Mouse (Mus musculus): ENCODE data around the gene Dync2h1. TPM values are rescaled to one million over a fixed set of nuclear protein-coding genes. Genes with fewer than 3 reads are reported as not detected.

Dync2h1 gene
- polyA plus RNA-seq, 1 experiment = 0.35 TPM

DNA sequence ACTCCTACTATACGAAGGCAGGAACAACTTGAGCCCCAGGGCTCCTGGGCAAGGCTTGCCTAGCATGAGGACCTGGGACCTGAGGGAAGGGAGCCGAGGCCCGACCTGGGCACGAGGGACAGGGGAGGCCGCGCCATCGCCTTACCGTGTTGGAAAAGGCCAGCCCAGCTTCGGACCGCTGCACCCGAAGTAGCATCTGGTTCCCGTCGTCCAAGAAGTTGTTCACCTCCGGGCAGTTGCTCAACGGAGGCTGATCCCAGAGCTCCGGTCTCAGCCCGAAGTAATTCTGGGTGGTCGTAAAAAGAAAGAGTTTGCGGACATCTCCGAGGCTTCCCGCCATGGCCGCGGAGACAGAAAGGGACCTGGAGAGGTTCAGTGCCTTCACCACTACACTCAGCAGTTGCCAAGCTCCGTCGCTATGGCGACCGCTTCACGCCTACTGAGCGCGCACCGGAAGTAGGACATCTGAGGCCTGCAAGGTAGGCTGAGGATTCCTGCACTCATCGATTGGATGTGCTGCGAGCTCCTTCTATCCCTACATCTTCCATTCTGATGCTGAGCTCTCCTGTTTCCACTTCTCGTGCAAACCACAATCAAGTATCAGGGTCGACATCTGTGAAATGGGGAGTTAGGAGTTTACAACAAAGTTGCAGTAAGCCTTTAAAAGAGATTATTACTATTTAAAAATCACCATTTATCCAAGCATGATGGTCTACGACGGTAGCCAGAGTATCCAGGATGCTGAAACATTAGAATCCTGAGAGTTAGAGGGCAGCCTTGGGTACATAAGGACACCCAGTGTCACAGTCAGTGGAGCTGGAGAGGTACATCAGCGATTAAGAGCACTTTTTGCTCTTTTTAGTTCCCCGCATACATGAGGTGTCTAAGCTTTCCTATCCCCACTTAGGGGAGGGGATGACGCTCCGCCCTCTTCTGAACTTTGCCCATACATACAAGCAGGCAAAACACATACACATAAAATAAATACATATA, 7.3 kb downstream of the Dync2h1 start:
- no peaks in the 10 kb centered on the region; the same call in 1 of the 2 replicates for H3K36me3 ChIP-seq (ENCODE audit: control insufficient read depth, insufficient read depth, low read length)
- TF ChIP-seq CTCF (IDR thresholded peaks at IDR 0.05; ENCODE audit: extremely low read depth, insufficient read depth, insufficient read length, insufficient replicate concordance) = no peak
- H3K27me3 ChIP-seq (ENCODE audit: control insufficient read depth, insufficient read depth, low read length) = no peaks in the 10 kb centered on the region
- H3K4me3 ChIP-seq (ENCODE audit: extremely low read depth, insufficient read depth, insufficient read length) = peak overlapping the region; percentile 55
- WGBS = 14% methylated on average over 41 of the region's 41 CpGs
- DNase-seq (ENCODE audit: low read depth in 1 of 2, low spot score in 2 of 2) = peak; percentile 76 to 80
- peaks cover 6% of the 10 kb centered on the region; the same call in 1 of the 2 replicates for H3K4me1 ChIP-seq (ENCODE audit: control insufficient read depth, insufficient read depth, insufficient read length)
- H3K27ac ChIP-seq (ENCODE audit: insufficient read depth, low read length) = no peak overlapping the region

DNA sequence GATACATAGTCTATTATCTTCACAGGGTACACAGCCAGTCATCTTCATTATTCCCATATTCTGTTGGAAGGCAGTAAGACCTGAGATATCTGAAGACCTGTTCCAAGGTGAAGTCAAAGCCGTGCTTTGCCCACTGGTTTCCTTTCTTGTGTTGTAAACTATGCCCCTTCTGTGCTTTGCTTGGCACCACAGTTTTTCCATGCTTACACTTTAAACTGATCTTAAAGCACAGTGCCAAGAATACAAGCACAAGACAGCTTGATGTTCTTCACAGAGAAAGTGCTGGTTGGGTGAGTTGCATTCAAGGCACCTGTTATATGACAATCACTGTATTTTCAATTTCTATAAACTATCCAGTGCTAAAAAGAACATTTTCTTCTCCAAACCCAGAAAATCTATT, 10.5 kb downstream of the Dync2h1 start:
- Histone ChIP-seq H3K4me3 (ENCODE audit: extremely low read depth, insufficient read depth, insufficient read length) (no peak overlapping the region), H3K36me3 (ENCODE audit: control insufficient read depth, insufficient read depth, low read length) (no peaks in the 10 kb centered on the region), H3K27ac (ENCODE audit: insufficient read depth, low read length) (no peak overlapping the region), H3K4me1 (ENCODE audit: control insufficient read depth, insufficient read depth, insufficient read length) (peaks cover 6% of the 10 kb centered on the region; the same call in 1 of the 2 replicates), H3K27me3 (ENCODE audit: control insufficient read depth, insufficient read depth, low read length) (no peaks in the 10 kb centered on the region)
- no peak for DNase-seq (ENCODE audit: low read depth in 1 of 2, low spot score in 2 of 2)
- 96% methylated on average over 1 of the region's 1 CpGs for WGBS
- no peak for TF ChIP-seq CTCF (IDR thresholded peaks at IDR 0.05; ENCODE audit: extremely low read depth, insufficient read depth, insufficient read length, insufficient replicate concordance)
- no peak for TF ChIP-seq POLR2A (IDR thresholded peaks at IDR 0.05; ENCODE audit: low read depth, low read length)

DNA sequence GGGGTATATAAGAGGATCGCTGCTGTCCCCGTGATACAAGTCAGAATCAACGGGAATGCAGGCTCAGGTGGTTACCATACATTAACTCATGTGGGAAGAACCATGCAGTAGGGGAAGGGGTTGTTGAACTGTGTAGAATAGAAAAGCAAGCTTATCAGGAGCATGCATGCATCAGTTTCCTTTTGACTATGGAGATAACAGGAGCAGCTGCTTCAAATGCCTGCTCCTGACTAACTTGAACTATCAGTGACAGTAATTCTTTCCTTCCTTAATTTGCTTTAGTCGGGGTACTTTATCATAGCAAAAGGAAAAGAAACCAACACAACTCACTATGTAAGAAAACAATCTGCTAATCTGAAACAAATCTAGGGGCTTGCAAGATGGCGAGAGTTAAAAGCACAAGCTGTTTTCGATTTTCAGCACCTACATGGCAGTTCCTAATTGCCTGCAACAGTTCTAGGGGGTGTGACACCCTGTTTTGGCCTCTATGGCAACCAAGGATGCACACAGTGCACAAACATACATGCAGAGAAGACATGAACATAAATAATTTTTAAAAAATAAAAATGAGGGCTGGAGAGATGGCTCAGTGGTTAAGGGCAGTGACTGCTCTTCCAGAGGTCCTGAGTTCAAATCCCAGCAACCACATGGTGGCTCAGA, 16.8 kb downstream of the Dync2h1 start:
- 79% methylated on average over 6 of the region's 6 CpGs for WGBS
- H3K36me3 ChIP-seq (ENCODE audit: control insufficient read depth, insufficient read depth, low read length) = no peaks in the 10 kb centered on the region
- no peak for TF ChIP-seq POLR2A (IDR thresholded peaks at IDR 0.05; ENCODE audit: low read depth, low read length)
- TF ChIP-seq CTCF (IDR thresholded peaks at IDR 0.05; ENCODE audit: extremely low read depth, insufficient read depth, insufficient read length, insufficient replicate concordance) = no peak
- H3K4me3 ChIP-seq (ENCODE audit: extremely low read depth, insufficient read depth, insufficient read length) = no peak overlapping the region
- no peaks in the 10 kb centered on the region for H3K4me1 ChIP-seq (ENCODE audit: control insufficient read depth, insufficient read depth, insufficient read length)
- DNase-seq (ENCODE audit: low read depth in 1 of 2, low spot score in 2 of 2) = no peak
- H3K27me3 ChIP-seq (ENCODE audit: control insufficient read depth, insufficient read depth, low read length) = no peaks in the 10 kb centered on the region
- H3K27ac ChIP-seq (ENCODE audit: insufficient read depth, low read length) = no peak overlapping the region

DNA sequence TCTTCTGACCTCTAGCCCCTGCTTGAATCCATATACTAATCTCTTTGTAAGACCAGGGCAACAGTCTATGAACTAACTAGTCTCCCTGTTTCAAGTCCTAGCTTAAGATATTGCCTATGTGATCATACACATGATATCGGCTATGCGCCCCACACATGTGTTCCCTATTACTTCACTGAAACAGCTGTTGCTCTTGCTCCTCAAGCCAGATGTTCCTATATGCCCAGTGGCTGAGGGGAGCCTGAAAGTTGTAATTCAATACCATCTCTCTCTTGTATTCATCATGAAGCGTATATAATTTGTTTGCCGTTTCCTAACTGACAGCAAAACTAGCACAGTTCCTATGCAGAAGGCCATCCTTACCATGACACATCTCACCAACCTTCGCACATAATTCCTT, 23.6 kb downstream of the Dync2h1 start:
- 93% methylated on average over 5 of the region's 5 CpGs for WGBS
- H3K27ac ChIP-seq (ENCODE audit: insufficient read depth, low read length) = no peak overlapping the region
- no peaks in the 10 kb centered on the region for H3K27me3 ChIP-seq (ENCODE audit: control insufficient read depth, insufficient read depth, low read length)
- no peak for DNase-seq (ENCODE audit: low read depth in 1 of 2, low spot score in 2 of 2)
- H3K4me1 ChIP-seq (ENCODE audit: control insufficient read depth, insufficient read depth, insufficient read length) = no peaks in the 10 kb centered on the region
- TF ChIP-seq CTCF (IDR thresholded peaks at IDR 0.05; ENCODE audit: extremely low read depth, insufficient read depth, insufficient read length, insufficient replicate concordance) (no peak), POLR2A (IDR thresholded peaks at IDR 0.05; ENCODE audit: low read depth, low read length) (no peak)
- H3K4me3 ChIP-seq (ENCODE audit: extremely low read depth, insufficient read depth, insufficient read length) = no peak overlapping the region
- H3K36me3 ChIP-seq (ENCODE audit: control insufficient read depth, insufficient read depth, low read length) = peaks cover 4% of the 10 kb centered on the region; the same call in 1 of the 2 replicates

DNA sequence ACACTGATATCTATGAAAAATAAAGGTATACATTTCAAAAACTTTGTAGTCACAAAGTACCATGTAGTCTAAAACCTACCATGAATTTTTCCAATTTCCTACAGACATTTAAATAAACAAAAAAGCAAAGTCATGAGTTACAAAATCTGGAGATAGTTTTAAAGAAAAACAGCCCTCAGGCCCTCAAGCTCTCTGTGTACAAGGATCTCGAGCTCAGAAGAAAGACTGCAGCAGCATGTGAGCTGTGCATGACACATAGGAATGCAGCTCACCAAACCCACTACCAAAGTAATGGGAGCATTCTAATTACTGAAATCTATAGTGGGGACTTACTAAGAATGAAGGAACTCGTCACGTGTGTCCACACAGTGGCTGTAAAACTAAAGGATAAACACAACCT, 24.5 kb downstream of the Dync2h1 start:
- Histone ChIP-seq H3K36me3 (ENCODE audit: control insufficient read depth, insufficient read depth, low read length) (peaks cover 4% of the 10 kb centered on the region; the same call in 1 of the 2 replicates), H3K4me1 (ENCODE audit: control insufficient read depth, insufficient read depth, insufficient read length) (no peaks in the 10 kb centered on the region), H3K4me3 (ENCODE audit: extremely low read depth, insufficient read depth, insufficient read length) (no peak overlapping the region), H3K27ac (ENCODE audit: insufficient read depth, low read length) (no peak overlapping the region), H3K27me3 (ENCODE audit: control insufficient read depth, insufficient read depth, low read length) (no peaks in the 10 kb centered on the region)
- no peak for DNase-seq (ENCODE audit: low read depth in 1 of 2, low spot score in 2 of 2)
- 93% methylated on average over 3 of the region's 3 CpGs for WGBS
- TF ChIP-seq CTCF (IDR thresholded peaks at IDR 0.05; ENCODE audit: extremely low read depth, insufficient read depth, insufficient read length, insufficient replicate concordance) = no peak
- no peak for TF ChIP-seq POLR2A (IDR thresholded peaks at IDR 0.05; ENCODE audit: low read depth, low read length)

DNA sequence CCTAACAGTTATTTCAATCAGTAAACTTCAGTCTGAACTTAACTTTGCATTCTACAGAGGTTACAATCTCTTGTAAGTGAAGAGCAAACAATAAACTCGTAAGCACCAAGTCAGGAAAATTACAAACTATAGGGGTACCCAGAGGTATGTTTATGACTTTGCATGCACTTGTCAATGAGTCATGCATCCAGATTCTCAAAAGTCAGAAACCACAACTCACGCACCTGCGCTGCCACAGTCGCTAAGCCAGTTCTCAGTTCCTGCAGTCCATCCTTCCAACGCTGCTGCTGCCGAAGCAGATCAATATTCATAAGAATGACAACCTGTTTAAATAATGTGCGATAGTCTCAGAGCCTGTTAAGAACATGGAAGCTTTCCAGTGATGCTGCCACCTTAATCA, 25.6 kb downstream of the Dync2h1 start:
- H3K36me3 ChIP-seq (ENCODE audit: control insufficient read depth, insufficient read depth, low read length) = peaks cover 4% of the 10 kb centered on the region; the same call in 1 of the 2 replicates
- 86% methylated on average over 7 of the region's 7 CpGs for WGBS
- no peaks in the 10 kb centered on the region for H3K4me1 ChIP-seq (ENCODE audit: control insufficient read depth, insufficient read depth, insufficient read length)
- H3K27ac ChIP-seq (ENCODE audit: insufficient read depth, low read length) = no peak overlapping the region
- no peaks in the 10 kb centered on the region for H3K27me3 ChIP-seq (ENCODE audit: control insufficient read depth, insufficient read depth, low read length)
- TF ChIP-seq CTCF (IDR thresholded peaks at IDR 0.05; ENCODE audit: extremely low read depth, insufficient read depth, insufficient read length, insufficient replicate concordance) (no peak), POLR2A (IDR thresholded peaks at IDR 0.05; ENCODE audit: low read depth, low read length) (no peak)
- H3K4me3 ChIP-seq (ENCODE audit: extremely low read depth, insufficient read depth, insufficient read length) = no peak overlapping the region
- DNase-seq (ENCODE audit: low read depth in 1 of 2, low spot score in 2 of 2) = no peak

All from spleen, adult 2 months (tissue).